Mouse (Mus musculus): ENCODE results near the gene Trmt1.
"Not testable (repeated sequence)": the region's sequence is repeated elsewhere in the genome, so short reads cannot be mapped to it uniquely, and the experiment has no call there.

Gene Trmt1

GRCm38 (mm10) chr8:84659936-84660818 lies 25.9 kb upstream of the Trmt1 start:
- no peak for DNase-seq

- no peak for DNase-seq
Observed at GRCm38 (mm10) chr8:84660819-84661457, 25.2 kb upstream of the Trmt1 start.

DNA sequence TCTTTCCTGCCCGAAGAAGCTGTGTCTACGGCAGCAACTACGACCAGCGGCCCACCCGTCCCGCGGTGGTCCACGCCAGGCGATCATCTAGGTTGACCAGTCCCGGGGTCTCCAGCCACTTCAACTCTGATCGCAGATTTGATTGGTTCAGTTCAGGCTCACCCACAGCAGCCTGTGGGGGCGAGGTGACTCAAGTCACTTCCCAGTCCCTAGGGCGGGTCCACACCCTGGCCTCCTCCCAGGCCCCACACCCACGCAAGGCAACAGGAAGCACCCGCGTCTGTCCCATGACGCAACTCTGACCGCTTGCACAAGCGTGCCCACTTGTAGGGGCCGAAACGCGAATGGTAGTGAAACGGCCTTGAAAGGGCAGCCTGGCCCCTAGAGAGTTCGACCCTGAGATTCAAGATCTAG lies 24.6 kb upstream of the Trmt1 start:
- DNase-seq, result peak; percentile 76

DNA sequence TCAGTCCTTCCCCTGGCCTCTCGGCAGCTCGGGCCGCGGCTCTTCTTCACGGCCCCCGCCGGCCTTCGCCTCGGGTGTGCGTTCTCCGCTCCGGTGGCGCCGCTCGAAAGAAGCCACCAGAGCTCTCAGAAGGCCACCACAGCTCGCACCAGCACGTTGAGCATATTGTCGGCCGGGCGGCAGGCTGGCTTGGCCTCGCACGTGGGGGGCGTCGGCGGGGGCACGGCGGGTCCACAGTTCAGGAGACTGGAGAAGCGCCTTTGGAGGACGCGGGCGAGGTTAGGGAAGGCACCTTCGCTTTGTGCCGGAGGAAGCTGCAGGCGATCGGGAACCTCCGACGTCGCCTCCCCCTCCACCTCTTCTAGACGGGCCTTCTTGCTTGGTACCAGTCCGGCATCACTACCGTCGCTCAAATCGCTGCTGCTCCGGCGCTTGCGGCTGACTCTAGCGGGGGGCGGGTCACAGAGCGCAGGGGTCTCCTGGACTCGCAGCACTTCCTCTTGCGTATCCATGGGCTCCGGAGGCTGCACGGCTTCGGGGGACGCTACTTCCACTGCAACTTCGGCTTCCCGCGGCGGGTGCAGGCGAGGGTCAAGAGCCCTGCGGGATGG lies 24.0 kb upstream of the Trmt1 start:
- DNase-seq, result no peak

DNA sequence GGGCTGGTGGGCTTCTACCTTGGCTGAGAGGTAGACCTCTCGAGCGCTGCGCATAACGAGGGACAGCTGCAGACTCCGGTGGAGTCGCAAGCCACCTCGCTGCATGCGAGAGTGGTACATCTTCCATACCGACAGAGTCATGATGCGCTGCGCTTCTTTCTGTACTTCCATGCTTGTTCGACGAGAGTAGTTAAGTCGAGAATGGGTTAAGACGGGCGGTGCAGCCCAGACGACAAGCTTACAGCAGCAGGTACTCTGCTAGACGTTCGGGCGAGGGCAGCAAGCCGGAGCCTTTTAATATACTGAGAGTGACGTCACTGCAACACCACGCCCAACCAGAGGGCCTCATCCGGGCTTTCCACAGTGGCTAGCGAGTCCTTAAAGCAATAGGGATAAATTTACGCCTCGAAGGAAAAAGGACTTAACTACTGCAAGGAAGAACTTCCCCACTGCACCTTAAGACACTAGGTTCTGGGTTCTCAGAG lies 23.5 kb upstream of the Trmt1 start, which contains the start of gene Ier2:
Gene Ier2 (minus strand): TSS at position 272 of the 485 bp plus-strand sequence.
- peak; percentile 98 for DNase-seq

GRCm38 (mm10) chr8:84663483-84664327 lies 22.4 kb upstream of the Trmt1 start:
- DNase-seq, result peak; percentile 98

DNA sequence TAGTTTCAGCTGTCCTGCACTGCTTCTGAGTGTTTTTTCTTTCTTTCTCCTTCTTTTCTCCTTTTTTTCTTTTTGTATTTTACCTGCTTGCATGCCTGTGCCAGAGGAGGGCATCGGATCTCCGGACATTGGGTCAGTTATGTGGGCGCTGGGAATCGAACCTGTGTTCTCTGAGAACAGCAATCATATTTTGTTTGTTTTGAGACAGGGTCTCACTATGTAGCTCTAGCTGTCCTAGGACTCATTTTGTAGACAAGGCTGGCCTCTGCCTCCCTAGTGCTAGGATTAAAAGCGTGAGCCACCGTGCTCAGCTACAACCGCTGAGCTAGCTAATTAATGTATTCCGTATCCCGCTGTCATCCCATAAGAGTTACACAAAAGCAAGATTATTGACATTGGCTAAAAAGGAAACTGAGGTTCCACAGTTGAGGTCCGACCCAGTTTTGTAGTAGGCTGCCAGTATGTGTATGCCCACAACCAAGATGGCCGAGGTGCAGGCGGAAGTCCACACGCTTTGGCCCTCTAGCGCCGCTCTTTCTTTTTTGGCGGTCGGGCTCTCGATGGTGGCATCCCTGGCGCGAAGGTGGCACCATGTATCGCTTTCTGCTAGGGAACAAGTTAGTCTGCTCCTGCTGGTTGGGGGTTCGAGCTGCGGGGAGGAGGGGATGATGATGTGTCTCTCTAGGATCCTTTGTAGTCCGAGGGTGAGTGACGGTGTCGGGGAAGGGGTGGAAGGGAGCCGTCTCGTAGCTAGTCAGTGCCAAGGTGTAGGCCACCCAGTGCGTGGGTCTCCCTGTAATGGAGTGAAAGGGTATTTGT lies 21.3 kb upstream of the Trmt1 start:
- DNase-seq, result peak; percentile 88

DNA sequence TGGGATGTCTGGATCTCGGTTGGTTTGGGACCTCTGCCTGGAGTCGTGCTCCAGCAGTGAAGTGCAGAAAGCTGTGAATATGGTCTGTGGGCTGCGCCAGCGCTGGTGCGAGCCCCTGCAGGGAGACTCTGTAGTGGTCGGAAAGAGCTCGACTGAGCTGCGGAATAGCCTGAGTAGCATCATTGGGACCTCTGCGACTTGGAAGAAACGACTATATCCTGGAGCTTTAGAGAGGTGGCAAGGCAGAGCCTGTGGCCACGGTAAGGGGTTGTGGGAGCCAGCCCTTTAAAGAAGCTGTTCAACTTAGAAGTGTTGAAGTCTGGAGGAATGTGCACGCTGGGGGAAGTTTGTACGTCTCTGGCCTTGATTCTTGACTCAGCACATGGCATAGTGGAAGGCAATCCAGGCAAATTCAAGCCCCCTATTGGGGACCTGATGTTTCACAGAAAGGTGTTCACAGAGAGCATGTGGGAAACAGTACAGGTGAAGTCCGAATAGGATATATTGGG lies 20.7 kb upstream of the Trmt1 start:
- DNase-seq, result no peak

DNA sequence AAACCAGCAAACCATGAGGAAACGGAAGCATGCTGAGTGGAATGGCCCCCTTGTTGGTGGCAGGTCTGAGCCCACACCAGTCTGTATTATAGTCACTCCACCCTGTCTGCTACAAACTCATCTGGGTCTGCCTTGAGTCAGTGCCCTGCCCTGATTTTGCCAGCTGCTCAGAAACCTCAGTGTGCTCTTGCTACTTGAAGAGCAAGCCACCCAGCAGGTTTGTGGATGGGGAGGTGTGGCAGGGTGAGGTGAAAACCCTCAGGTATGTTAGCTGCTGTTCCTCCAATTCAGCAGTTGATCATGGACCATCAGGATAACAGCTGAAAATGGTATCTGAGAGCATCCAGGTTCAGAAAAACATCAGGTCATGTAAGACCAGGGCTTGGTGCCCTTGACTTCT lies 18.0 kb upstream of the Trmt1 start:
- DNase-seq, result no peak

DNA sequence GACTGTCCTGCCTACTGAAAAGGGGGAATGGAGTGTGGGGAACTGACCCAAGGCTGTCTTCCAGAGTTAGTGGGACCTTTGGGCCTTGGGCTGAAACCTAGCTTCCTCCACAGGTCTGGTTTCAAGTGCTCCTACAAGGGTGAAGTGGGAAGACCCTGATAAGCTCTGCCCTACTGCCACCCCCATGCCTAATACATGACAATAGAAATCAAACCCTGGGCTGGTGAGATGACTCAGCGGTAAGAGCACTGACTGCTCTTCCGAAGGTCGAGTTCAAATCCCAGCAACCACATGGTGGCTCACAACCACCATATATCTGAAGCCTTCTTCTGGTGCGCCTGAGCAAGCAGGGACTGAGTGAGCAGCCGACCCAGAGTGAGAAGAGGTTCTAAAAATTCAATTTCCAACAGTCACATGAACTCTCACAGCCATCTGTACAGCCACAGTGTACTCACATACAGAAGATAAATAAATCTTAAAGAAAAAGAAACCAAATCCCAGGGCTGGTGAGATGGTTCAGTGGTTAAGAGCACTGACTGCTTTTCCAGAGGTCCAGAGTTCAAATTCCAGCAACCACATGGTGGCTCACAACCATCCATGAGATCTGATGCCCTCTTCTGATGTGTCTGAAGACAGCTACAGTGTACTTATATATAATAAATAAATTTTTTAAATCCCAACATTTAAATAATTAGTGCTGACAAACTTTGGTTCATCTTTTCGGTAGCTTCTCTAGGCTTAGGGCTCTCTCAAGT lies 17.2 kb upstream of the Trmt1 start:
- DNase-seq, result no peak

GRCm38 (mm10) chr8:84670295-84671006 lies 15.7 kb upstream of the Trmt1 start:
- not testable (repeated sequence) for DNase-seq

GRCm38 (mm10) chr8:84677305-84677704 lies 8.8 kb upstream of the Trmt1 start:
- no peak for DNase-seq

DNA sequence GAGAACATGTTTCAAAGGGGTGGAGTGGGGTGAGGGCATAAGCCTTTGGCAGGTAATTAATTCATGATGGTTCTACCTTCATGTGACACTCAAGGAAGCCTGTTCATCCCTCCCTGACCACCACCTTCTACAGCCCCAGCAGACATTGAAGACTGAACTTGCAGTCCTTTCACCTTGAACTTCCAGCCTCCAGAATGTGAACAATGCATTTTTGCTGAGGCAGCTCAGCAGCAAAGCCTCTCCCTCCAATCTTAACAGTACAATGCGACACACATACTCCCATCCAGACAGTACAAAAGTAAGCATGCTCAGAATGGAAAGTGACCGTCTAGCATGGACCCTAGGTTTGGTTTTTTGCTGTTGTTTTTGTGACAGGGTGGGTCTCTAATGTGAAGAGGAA lies 4.6 kb upstream of the Trmt1 start:
- no peak for DNase-seq

- no peak for DNase-seq
Observed at GRCm38 (mm10) chr8:84682257-84682656, 3.9 kb upstream of the Trmt1 start.

DNA sequence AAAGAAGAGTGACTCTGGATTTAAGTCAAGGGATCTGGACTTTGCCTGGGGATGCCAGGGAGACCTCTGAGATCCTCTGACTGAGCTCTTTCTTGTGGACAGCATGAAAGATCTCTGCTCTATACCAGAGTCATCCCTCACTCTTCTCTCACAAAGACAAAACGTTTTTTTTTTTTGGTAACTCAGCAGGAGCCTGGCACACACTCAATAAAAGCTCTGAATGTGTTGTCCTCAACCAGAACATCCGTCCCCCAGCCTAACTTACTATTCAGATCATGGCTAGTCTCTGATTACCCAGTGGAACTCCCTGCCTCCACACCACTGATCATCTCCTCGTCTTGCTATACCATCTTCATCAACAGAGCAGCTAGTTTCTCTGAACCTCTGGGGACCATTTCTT lies 1.6 kb upstream of the Trmt1 start:
- DNase-seq, result no peak

DNA sequence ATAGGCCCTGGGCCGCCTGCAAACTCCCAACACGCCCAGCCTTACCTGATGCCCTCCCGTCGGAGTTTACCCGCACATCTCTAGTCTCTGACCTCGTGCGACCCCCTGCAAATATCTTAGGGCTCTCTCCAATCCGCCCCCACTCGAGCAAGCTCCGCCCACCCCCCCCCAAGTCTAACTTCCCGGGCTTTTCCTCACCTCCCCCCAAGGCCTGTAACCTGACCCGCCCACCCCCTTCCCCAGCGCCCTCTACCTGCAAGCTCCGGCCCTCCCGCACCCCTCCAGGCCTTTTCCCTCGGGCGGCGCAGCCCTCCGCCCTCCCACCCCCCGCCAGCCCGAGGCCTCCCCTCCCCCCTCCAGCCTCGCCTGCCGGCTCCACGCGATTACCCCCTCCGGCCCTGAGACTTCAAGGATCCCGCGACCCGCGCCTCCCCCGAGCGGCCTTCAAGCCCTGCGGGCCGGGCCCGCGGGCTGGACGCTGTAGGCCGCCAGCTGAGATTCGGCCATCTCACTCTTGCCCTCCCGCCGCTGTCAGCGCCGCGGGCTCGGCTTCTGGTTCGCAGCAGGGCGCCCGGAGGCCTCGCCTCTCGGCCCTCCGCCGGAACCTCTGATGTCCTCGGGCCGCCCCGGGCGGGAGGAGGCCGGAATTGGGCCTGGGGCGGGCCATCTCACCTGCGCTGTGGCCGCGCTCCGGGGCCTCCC lies 1.0 kb downstream of the Trmt1 start:
- DNase-seq, result no peak

GRCm38 (mm10) chr8:84687705-84688100 lies 1.6 kb downstream of the Trmt1 start, which contains the start of gene Nacc1:
TSS of gene Nacc1 (minus strand) at chr8:84687862.
- DNase-seq, result peak; percentile 81

GRCm38 (mm10) chr8:84689091-84689915 lies 3.2 kb downstream of the Trmt1 start:
- DNase-seq, result peak; percentile 94
